Mouse (Mus musculus) adrenal gland, adult 2 months (tissue): ENCODE data around the gene Cdhr3. TPM values are rescaled to one million over a fixed set of nuclear protein-coding genes. Genes with fewer than 3 reads are reported as not detected.
A peak's percentile ranks its signal among the peaks of the same experiment; 100 is the strongest.

Source experiments
- DNase-seq: peaks from one replicate; pipeline ENCODE4 v3.0.0; 2021
- long read RNA-seq: library from polyadenylated mRNA; stranded (forward); transcript quantifications from one replicate; pipeline ENCODE4 v2.0.0, GENCODE M21; 2021
- polyA plus RNA-seq: library from polyadenylated mRNA; depleted of rRNA; stranded (reverse); fragments of >200 nt; gene quantifications from 2 replicates; pipeline ENCODE4 v1.2.3, GENCODE M21; 2012; rRNA removed
- total RNA-seq, 2 experiments: library from RNA; stranded (reverse); gene quantifications; 2 replicates each; pipeline ENCODE4 v1.2.3; 2021

Gene Cdhr3
- total RNA-seq (not detected), polyA plus RNA-seq (0.06 TPM in 1 of 2 replicates, not detected in the other)
- long read RNA-seq = 0 reads

DNA sequence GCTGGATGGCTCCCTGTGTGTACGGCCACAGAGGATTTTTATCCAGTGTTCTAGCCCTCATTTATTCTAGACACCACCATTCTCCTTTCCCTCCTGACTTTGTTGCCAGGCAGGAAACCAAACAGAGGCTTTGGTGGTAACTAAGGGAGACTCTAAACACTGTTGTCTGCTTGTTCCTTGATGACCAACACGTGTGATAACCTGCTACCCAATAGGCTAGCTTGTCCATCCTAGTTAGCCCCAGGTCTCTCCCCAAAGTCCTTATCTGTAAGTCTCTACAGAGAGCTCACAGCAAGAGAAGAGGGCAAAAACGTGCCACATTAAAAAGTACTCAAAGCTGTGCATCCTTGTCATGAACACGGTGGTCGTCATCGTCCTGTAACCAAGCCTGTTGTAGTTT, at the start of gene Cdhr3:
TSS of gene Cdhr3 (minus strand) at position 101 of the 400 bp plus-strand sequence.
- DNase-seq = no peak

- no peak for DNase-seq
These were observed 46.4 kb upstream of the Cdhr3 start for GRCm38 (mm10) chr12:33139083-33139482.

DNA sequence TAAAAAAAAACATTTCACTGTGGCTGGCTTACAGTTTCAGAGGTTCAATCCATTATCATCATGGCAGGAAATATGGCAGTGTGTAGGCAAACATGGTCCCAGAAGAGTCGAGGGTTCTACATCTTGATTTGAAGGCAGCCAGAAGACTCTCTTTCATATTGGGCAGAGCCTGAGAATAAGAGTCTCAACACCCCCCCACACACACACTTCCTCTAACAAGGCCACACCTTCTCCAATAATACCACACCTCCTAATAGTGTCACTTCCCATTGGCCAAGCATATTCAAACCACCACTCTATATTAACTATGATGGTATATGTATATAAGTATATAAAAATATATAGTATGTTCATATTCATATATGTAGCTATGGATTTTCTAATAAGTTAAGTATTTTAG, 45.2 kb upstream of the Cdhr3 start:
- DNase-seq = no peak

GRCm38 (mm10) chr12:33131796-33132195, 39.1 kb upstream of the Cdhr3 start:
- DNase-seq = no peak

GRCm38 (mm10) chr12:33130401-33130800, 37.7 kb upstream of the Cdhr3 start:
- DNase-seq = no peak

- peak; percentile 55 for DNase-seq
These were observed 36.7 kb upstream of the Cdhr3 start for GRCm38 (mm10) chr12:33129410-33129809.

DNA sequence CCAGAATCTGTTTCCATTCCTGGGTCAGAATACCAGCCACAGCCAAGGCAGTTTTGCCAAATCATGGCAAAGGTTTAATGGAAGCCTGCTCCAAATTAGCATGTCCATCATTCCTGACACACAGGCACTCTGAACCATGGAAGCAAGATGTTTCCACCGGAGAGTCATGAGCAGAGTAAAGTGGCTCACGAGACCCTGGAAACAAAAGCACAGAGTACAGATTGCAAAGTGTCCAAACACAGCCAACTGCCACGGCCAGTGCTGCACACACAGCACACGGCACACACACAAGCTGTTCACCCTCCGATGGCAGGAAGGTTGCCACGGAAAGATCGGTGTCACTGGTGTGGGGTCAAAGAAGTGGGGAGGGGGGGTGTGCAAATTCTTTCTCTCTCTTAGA, 36.0 kb upstream of the Cdhr3 start:
- no peak for DNase-seq

DNA sequence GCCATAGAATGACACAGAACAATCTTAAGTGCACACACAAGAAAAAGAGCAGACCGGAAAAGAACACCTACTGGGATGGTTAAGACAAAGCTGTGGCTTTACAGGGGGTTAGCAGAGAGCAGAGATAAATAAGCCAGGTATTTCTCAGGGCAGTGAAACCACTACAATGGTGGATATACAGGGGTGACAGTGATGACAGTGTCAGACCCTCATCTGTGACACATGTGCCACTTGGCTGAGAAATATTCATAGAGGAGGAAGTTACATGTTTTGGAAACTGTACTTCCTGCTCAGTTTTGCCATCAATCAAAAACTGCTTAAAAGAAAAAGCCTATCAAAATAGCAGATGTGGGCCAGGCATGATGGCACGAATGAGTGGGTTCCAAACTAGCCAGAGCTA, 35.4 kb upstream of the Cdhr3 start:
- no peak for DNase-seq

GRCm38 (mm10) chr12:33126243-33126642, 33.6 kb upstream of the Cdhr3 start:
- DNase-seq = no peak

- DNase-seq = no peak
These were observed 33.0 kb upstream of the Cdhr3 start for GRCm38 (mm10) chr12:33125594-33126227.

GRCm38 (mm10) chr12:33118624-33119301, 26.1 kb upstream of the Cdhr3 start:
- DNase-seq = no peak

- DNase-seq = peak; percentile 19
These were observed 18.3 kb upstream of the Cdhr3 start for GRCm38 (mm10) chr12:33110894-33111471.

- DNase-seq = peak; percentile 36
These were observed 16.9 kb upstream of the Cdhr3 start for GRCm38 (mm10) chr12:33109531-33109930.

DNA sequence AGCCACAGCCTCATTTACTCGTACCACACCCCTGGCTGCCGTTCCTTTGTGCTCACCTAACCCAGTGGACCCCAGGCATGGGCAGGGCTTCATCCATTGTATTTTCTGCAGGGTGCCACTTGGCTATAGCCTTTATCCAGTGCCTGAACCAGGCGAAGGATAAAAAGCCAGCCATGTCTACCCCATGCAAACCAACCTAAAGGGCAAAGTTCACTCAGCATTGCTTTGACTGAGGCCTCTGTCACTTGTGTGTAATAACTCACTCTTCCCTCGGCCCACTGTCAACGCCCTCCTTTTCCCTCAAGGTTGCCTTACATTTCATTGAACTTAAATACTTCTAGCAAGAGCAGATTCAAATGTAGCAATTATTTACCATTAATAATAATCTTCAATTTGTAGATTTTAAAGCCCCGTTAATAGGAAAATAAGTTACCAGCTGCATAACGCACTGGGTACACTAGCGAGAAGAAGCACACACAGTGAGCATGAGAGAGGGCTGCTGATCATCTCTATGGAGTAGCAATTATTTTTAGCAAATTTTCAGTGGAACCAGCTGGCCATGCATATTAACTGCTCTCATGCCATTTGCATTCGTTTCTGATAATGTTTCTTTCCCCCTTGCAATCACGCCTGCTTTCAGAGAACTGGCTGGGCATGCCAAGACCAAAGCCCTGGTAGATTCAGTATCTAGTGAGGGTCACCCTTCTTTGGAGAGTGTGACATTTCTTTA, 13.9 kb upstream of the Cdhr3 start:
- no peak for DNase-seq

DNA sequence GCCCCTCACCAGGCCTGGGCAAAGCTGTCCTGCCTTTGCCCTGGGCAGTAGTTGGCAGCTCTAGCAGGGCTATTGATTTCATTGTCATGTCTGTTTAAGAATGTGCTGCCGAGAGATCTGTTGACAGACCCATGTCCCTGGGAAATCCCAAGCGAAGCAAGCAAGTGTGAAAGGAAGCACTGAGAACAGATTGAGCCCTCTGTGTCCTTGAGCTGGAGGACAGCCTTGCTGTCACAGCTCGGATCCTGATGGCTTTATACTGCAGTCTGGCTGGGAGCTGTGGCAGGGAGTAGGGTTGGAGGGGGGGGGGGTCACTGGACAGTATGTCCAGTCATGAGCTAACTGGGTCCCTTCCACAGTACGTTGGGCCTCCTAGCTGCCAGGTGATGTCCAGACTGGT, 13.0 kb upstream of the Cdhr3 start:
- DNase-seq = peak; percentile 43

- no peak for DNase-seq
These were observed 9.9 kb upstream of the Cdhr3 start for GRCm38 (mm10) chr12:33102342-33103115.

DNA sequence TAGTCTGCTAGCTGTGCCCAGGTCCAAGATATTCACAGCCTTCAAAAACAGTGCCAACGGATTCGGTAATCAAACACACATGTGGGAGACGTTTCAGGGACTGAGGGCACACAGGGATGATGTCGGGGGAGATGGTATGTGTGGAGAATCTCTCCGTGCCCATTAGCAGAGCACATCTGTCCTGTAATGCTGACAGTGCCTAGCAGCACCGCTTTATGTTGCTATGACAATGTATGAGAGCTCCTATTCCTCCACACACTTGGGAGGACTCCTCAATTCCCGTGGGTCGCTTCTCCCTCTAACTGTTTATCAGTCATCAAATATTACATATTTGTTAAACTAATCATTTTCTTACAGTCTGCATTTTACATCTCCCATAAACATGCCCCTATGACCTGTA, 9.0 kb upstream of the Cdhr3 start:
- no peak for DNase-seq

DNA sequence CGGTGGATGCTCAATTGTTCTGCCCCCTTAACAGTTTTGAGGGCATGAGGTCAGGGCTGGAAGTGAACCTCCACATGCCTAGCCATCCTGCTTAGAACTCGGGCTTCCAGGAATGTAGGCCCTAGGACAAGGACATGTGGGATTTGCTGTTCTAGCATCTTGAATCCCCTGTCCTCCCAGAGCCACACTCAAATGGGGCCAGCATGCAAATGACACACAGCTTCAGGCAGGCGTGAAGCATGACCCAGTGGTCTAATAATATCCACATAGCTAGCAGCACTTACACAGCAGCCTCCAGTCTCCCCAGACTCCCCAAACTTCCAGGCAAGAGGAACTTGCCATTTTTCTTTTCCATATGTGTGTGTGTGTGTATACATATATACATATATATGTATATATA, 3.3 kb upstream of the Cdhr3 start:
- no peak for DNase-seq

DNA sequence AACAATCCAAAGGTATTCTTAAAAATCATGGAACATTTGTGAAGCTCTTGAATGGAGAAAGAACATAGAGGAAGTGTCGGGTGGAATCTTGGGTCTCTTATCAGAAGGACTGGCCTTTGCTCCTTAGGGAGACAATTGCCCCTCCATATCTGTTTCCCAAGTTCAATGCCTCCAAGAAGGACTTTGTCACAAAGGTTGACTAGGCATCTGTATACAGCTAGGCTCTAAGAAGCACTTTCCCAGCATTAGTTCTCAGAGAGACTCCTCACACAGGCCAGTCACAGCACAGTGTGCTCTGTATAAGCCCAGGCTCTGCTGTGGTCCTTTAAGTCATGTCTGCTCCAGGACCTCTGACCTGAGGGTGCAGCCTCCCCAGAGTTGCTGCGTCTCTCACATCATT, 479 bp downstream of the Cdhr3 start:
- no peak for DNase-seq

- no peak for DNase-seq
These were observed 6.5 kb downstream of the Cdhr3 start for GRCm38 (mm10) chr12:33086151-33086550.

GRCm38 (mm10) chr12:33084683-33085082, 8.0 kb downstream of the Cdhr3 start:
- DNase-seq = peak; percentile 16

DNA sequence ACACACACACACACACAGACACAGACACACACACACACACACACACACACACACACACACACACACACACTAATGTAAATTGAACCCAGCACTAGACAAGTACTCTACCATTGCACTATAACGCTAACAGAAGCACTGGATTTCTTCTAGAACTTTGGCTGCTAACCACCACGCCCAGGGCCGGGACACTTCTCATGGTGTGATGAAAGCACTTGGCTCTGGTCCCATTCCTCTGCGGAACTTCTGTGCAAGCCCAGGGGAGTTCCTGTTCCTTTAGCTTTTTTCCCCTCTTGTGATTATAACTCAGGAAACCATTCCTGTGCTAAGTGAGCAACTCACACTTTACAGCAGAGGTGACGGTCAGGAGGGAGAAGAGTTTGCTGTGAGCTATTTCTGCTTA, 9.3 kb downstream of the Cdhr3 start:
- DNase-seq = peak; percentile 54
